Mouse (Mus musculus): ENCODE data around the gene Iqgap2. TPM values are rescaled to one million over a fixed set of nuclear protein-coding genes. Genes with fewer than 3 reads are reported as not detected.

The Iqgap2 gene
- polyA plus RNA-seq, 1 experiment from 2014 or later, result 4.3 TPM

- no peaks in the 10 kb centered on the region for H3K9me3 ChIP-seq
- H3K4me2 ChIP-seq, result no peak overlapping the region
- no peak overlapping the region for H3K4me3 ChIP-seq
- H3K9ac ChIP-seq, result no peak overlapping the region
- 86% methylated on average over 4 of the region's 4 CpGs for WGBS
- no peak overlapping the region for H3K27ac ChIP-seq (replicated peaks)
- no peaks in the 10 kb centered on the region for H3K27me3 ChIP-seq
- H3K36me3 ChIP-seq, result no peaks in the 10 kb centered on the region
- no peaks in the 10 kb centered on the region; the same call in 1 of the 2 replicates for H3K4me1 ChIP-seq (replicated peaks)
- no peak for ATAC-seq (ENCODE audit: low FRiP score, low read depth)
These were observed 176.4 kb downstream of the Iqgap2 start for GRCm38 (mm10) chr13:95715356-95715755.

DNA sequence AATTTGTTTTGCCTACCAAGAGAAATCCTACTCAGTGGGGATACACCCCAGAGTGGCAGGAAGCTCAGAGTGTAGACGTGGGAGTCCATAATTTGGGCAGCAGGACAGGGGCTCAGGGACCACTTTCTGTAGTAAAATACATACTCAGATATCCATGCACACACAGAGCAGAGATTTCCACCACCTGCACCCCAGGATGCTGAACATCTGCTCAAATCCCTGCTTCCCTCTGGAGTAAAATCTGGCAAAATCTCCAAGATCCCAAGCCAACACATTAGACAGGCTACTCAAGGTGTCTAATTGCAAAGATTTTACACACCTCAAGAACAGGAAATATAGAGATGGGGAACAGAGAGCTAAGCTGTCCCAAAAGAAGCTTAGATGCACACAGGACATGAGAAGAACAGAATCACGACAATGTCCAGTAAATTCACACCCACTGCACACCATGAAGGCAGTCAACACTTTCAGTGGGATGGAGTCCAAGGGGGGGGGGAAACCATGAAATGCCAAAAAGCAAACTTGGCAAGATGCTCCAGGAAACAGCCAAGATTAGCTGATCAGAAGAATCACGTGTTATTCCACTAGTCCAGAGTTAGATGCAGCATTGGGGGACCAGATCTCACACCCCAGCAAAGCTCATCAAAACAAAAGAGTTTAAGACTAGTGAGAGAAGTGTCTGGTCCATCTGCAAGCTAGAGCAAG is 177.3 kb downstream of the Iqgap2 start:
- no peak for ATAC-seq (ENCODE audit: low FRiP score, low read depth)
- 58% methylated on average over 3 of the region's 3 CpGs for WGBS

GRCm38 (mm10) chr13:95712570-95713268 is 179.0 kb downstream of the Iqgap2 start:
- no peak for ATAC-seq (ENCODE audit: low FRiP score, low read depth)
- no peaks in the 10 kb centered on the region for H3K9me3 ChIP-seq
- 95% methylated on average over 9 of the region's 9 CpGs for WGBS
- no peaks in the 10 kb centered on the region for H3K36me3 ChIP-seq
- no peak overlapping the region for H3K27ac ChIP-seq (replicated peaks)
- H3K27me3 ChIP-seq, result no peaks in the 10 kb centered on the region
- H3K4me3 ChIP-seq, result no peak overlapping the region
- H3K9ac ChIP-seq, result no peak overlapping the region
- no peak overlapping the region for H3K4me2 ChIP-seq
- H3K4me1 ChIP-seq (replicated peaks), result no peaks in the 10 kb centered on the region; the same call in 1 of the 2 replicates

More for the DNA sequence above, 177.3 kb downstream of the Iqgap2 start:
- Histone ChIP-seq H3K4me1 (replicated peaks) (no peaks in the 10 kb centered on the region; the same call in 1 of the 2 replicates), H3K36me3 (no peaks in the 10 kb centered on the region), H3K9me3 (no peaks in the 10 kb centered on the region), H3K9ac (no peak overlapping the region), H3K4me2 (no peak overlapping the region), H3K27me3 (no peaks in the 10 kb centered on the region), H3K27ac (replicated peaks) (no peak overlapping the region), H3K4me3 (no peak overlapping the region)

GRCm38 (mm10) chr13:95712054-95712453 is 179.7 kb downstream of the Iqgap2 start:
- no peaks in the 10 kb centered on the region for H3K27me3 ChIP-seq
- no peak overlapping the region for H3K27ac ChIP-seq (replicated peaks)
- H3K9ac ChIP-seq, result no peak overlapping the region
- H3K9me3 ChIP-seq, result no peaks in the 10 kb centered on the region
- H3K4me3 ChIP-seq, result no peak overlapping the region
- H3K4me2 ChIP-seq, result no peak overlapping the region
- no peaks in the 10 kb centered on the region for H3K36me3 ChIP-seq
- H3K4me1 ChIP-seq (replicated peaks), result no peaks in the 10 kb centered on the region; the same call in 1 of the 2 replicates
- ATAC-seq (ENCODE audit: low FRiP score, low read depth), result no peak

GRCm38 (mm10) chr13:95705589-95705988 is 186.1 kb downstream of the Iqgap2 start:
- H3K4me1 ChIP-seq (replicated peaks), result no peaks in the 10 kb centered on the region
- H3K4me2 ChIP-seq, result no peak overlapping the region
- H3K4me3 ChIP-seq, result no peak overlapping the region
- no peaks in the 10 kb centered on the region for H3K27me3 ChIP-seq
- no peaks in the 10 kb centered on the region for H3K36me3 ChIP-seq
- H3K27ac ChIP-seq (replicated peaks), result no peak overlapping the region
- no peaks in the 10 kb centered on the region for H3K9me3 ChIP-seq
- H3K9ac ChIP-seq, result no peak overlapping the region
- no peak for ATAC-seq (ENCODE audit: low FRiP score, low read depth)
- WGBS, result 96% methylated on average over 6 of the region's 6 CpGs

- no peaks in the 10 kb centered on the region for H3K36me3 ChIP-seq
- no peak overlapping the region for H3K4me3 ChIP-seq
- H3K4me1 ChIP-seq (replicated peaks), result no peaks in the 10 kb centered on the region
- 81% methylated on average over 5 of the region's 5 CpGs for WGBS
- H3K9ac ChIP-seq, result no peak overlapping the region
- H3K9me3 ChIP-seq, result no peaks in the 10 kb centered on the region
- no peaks in the 10 kb centered on the region for H3K27me3 ChIP-seq
- H3K4me2 ChIP-seq, result no peak overlapping the region
- H3K27ac ChIP-seq (replicated peaks), result no peak overlapping the region
- no peak for ATAC-seq (ENCODE audit: low FRiP score, low read depth)
These were observed 188.3 kb downstream of the Iqgap2 start for GRCm38 (mm10) chr13:95703376-95703775.

DNA sequence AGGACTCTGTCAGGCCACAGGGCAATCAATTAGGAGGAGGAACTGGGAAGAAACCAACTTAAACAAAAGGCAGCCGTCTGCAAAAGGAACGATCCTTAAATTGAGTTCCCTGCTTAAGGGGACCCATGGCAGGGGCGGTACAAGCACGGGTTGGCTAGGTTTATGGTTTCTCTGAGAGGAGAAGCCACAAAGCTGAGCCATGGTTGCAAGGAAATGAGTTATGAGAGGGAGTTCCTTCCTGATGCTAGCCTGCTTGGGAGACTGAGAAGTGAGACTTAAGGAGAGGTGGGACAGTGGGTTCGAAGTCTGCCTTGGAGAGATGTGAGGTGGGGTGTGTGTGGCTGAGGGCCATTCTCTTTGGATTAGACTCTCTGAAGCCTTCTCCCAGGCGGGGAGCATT is 193.8 kb downstream of the Iqgap2 start:
- H3K4me2 ChIP-seq, result no peak overlapping the region
- ATAC-seq (ENCODE audit: low FRiP score, low read depth), result no peak
- no peaks in the 10 kb centered on the region for H3K9me3 ChIP-seq
- H3K4me1 ChIP-seq (replicated peaks), result peaks cover 3% of the 10 kb centered on the region; the same call in 1 of the 2 replicates
- no peak overlapping the region for H3K27ac ChIP-seq (replicated peaks)
- 51% methylated on average over 6 of the region's 6 CpGs for WGBS
- H3K36me3 ChIP-seq, result no peaks in the 10 kb centered on the region
- no peak overlapping the region for H3K4me3 ChIP-seq
- H3K9ac ChIP-seq, result no peak overlapping the region
- H3K27me3 ChIP-seq, result no peaks in the 10 kb centered on the region

DNA sequence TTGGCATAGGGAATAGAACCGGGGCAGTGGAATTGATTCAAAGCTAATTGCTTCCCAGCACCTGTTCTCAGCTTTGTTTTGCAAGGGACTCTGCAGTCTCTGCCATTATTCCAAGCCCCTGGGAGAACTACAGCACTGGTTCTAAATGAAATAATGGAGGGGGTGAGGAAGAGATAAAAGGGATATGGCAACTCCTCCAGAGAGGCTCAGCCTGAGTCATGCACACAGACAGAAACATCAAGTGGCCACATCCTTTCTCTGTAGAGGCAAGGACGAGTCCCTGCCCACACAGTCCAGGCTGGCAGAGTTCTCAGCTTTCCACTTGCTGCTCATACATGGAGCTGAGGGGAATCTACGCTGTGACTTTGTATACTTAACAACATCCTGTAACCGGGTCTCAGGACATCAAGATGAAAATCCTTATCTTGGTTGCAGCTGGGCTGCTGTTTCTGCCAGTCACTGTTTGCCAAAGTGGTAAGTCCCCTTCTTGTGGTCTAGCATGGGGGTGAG is 195.0 kb downstream of the Iqgap2 start, which contains the start of gene F2rl2:
Gene F2rl2 (plus strand): TSS at position 200 of the 510 bp plus-strand sequence.
- 59% methylated on average over 4 of the region's 4 CpGs for WGBS
- no peak within 1 kb of the TSS for H3K4me3 ChIP-seq
- H3K36me3 ChIP-seq, result no peaks in the 10 kb centered on the region
- H3K9me3 ChIP-seq, result no peaks in the 10 kb centered on the region
- no peaks in the 10 kb centered on the region for H3K27me3 ChIP-seq
- no peak within 1 kb of the TSS; the same call in 1 of the 2 replicates for H3K27ac ChIP-seq (replicated peaks)
- H3K9ac ChIP-seq, result no peak within 1 kb of the TSS
- peaks cover 3% of the 10 kb centered on the region; the same call in 1 of the 2 replicates for H3K4me1 ChIP-seq (replicated peaks)
- no peak within 1 kb of the TSS for H3K4me2 ChIP-seq
- no peak for ATAC-seq (ENCODE audit: low FRiP score, low read depth)

- H3K9me3 ChIP-seq, result no peaks in the 10 kb centered on the region
- no peaks in the 10 kb centered on the region for H3K36me3 ChIP-seq
- H3K4me2 ChIP-seq, result no peak overlapping the region
- 79% methylated on average over 9 of the region's 9 CpGs for WGBS
- ATAC-seq (ENCODE audit: low FRiP score, low read depth), result 0 out of 2 replicates have a peak, but pooled peaks have one; percentile 45
- no peak overlapping the region; the same call in 1 of the 2 replicates for H3K27ac ChIP-seq (replicated peaks)
- peaks cover 3% of the 10 kb centered on the region; the same call in 1 of the 2 replicates for H3K4me1 ChIP-seq (replicated peaks)
- no peak overlapping the region for H3K4me3 ChIP-seq
- H3K9ac ChIP-seq, result no peak overlapping the region
- no peaks in the 10 kb centered on the region for H3K27me3 ChIP-seq
These were observed 195.5 kb downstream of the Iqgap2 start for GRCm38 (mm10) chr13:95696120-95696653.

DNA sequence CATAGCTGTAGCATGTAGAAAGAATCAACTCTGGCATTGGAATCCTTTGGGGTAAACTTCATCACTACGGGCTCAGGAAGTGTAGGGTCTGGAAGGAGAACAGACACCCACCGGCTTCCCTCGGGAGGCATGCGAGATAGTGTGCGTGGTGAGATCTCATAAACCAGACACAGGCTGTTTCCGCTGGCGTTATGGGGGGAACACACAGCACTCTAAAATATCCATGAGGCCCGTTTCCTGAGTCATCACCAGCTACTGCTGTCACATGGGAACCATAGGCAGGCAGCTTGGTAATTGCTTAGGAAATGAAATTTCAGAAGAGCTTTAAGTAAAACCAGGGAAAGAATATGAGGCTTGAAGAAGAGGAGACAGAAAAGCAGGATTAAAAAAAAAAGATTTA is 199.5 kb downstream of the Iqgap2 start:
- WGBS, result 75% methylated on average over 8 of the region's 8 CpGs
- ATAC-seq (ENCODE audit: low FRiP score, low read depth), result no peak
- Histone ChIP-seq H3K27me3 (no peaks in the 10 kb centered on the region), H3K4me1 (replicated peaks) (peaks cover 3% of the 10 kb centered on the region; the same call in 1 of the 2 replicates), H3K9me3 (no peaks in the 10 kb centered on the region), H3K4me3 (no peak overlapping the region), H3K9ac (no peak overlapping the region), H3K4me2 (no peak overlapping the region), H3K36me3 (no peaks in the 10 kb centered on the region), H3K27ac (replicated peaks) (no peak overlapping the region)

GRCm38 (mm10) chr13:95688576-95688975 is 203.1 kb downstream of the Iqgap2 start:
- ATAC-seq (ENCODE audit: low FRiP score, low read depth), result no peak
- no peaks in the 10 kb centered on the region for H3K36me3 ChIP-seq
- no peaks in the 10 kb centered on the region for H3K27me3 ChIP-seq
- H3K4me1 ChIP-seq (replicated peaks), result no peaks in the 10 kb centered on the region
- no peaks in the 10 kb centered on the region for H3K9me3 ChIP-seq
- H3K4me2 ChIP-seq, result no peak overlapping the region
- H3K9ac ChIP-seq, result no peak overlapping the region
- no peak overlapping the region for H3K4me3 ChIP-seq
- H3K27ac ChIP-seq (replicated peaks), result no peak overlapping the region
- 96% methylated on average over 1 of the region's 1 CpGs for WGBS

DNA sequence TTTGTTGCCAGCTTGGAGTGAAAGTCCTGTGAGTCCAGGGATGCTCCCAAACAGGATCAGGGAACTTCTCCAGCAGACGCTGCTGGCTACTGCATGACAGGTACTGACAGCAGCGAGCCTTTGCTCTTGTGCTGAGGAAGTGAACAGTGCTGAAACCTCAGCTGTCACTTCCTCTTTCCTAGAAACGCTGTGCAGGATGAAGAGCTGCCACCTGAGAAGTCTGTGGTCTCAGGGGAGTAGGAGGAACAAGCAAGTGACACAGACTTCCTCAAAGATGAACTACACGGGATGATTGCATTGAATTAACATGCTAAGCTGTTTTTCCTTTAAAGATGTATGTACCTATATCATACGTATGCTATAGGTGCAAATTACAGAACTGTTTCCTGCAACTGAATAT is 206.0 kb downstream of the Iqgap2 start:
- no peaks in the 10 kb centered on the region for H3K27me3 ChIP-seq
- H3K4me2 ChIP-seq, result no peak overlapping the region
- H3K4me3 ChIP-seq, result no peak overlapping the region
- ATAC-seq (ENCODE audit: low FRiP score, low read depth), result no peak
- no peak overlapping the region for H3K9ac ChIP-seq
- no peaks in the 10 kb centered on the region for H3K36me3 ChIP-seq
- WGBS, result 80% methylated on average over 5 of the region's 5 CpGs
- no peaks in the 10 kb centered on the region for H3K9me3 ChIP-seq
- no peaks in the 10 kb centered on the region for H3K4me1 ChIP-seq (replicated peaks)
- H3K27ac ChIP-seq (replicated peaks), result no peak overlapping the region

Measured in hindbrain, embryonic 15.5 days (tissue).